Mouse (Mus musculus): ENCODE measurements around the gene Samm50. TPM values are rescaled to one million over a fixed set of nuclear protein-coding genes. Genes with fewer than 3 reads are reported as not detected.

The Samm50 gene
- polyA plus RNA-seq (2012; rRNA removed): 28.4 and 31.5 TPM in 2 replicates

DNA sequence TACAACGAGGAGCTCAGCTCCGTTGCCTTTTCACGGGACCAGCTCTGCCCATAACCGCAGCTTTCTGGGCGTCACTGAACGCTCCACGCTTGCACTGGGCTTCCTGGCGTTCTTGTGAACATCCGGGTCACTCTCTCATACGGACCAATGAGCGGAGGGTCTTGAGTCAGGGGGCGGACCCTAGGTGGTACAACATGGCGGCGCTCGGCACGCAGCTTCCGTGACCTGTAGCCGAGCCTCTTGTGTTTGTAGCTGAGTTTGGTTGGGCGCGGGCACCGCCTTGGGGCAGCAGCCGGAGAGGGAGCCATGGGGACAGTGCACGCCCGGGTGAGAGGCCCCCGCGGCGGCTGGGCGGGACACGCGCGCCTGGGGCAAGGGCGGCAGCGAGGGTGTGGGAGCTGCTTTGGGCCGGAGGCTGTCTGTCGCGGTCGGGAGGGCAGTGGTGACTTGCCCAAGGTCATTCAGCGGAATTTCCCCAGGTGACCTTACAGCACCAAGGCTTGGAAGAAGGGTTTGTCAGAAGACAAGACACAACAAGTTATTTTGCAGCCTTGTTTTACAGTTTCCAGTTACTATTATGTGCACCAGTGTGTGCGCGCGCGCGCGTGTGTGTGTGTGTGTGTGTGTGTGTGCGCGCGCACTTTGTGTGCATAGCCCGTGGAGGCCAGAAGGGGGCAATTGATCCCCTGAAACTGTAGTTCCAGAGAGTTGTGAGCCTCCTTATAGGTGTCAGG is at the start of gene Samm50:
Samm50 (plus strand) TSS at position 184 of the 734 bp plus-strand sequence.

DNA sequence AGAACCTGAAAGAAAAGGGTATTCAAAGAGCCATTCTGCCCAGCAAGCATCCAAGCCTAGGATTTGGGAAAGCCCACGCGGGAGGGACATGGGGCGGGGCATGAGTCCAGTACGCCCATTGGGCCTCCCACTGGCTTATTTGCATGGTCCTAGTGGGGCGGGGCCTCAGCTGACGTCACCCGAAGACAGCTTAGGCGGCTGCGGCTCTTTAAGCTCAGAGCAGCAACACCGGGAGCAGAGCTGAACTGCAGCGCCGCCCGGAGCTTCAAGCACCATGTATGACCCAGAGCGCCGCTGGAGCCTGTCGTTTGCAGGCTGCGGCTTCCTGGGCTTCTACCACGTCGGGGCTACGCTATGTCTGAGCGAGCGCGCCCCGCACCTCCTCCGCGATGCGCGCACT is 24.4 kb upstream of the Samm50 start, which contains the start of gene Pnpla3:
Pnpla3 (plus strand) TSS at position 238 of the 400 bp plus-strand sequence.

GRCm38 (mm10) chr15:84231721-84232561 is 39.9 kb downstream of the Samm50 start, which contains the start of gene Parvb:
Parvb (plus strand) TSS chr15:84232043.

Other genes with a start within 250 kb of the Samm50 start
- gene Efcab6, start 126.9 kb upstream of the Samm50 start, polyA plus RNA-seq (2012; rRNA removed): 5.7 and 6.0 TPM in 2 replicates
- 143 and 145 TPM in 2 replicates for gene Sult4a1, start 86.5 kb upstream of the Samm50 start, polyA plus RNA-seq (2012; rRNA removed)
- not detected in 2 replicates for gene Pnpla5, start 69.1 kb upstream of the Samm50 start, polyA plus RNA-seq (2012; rRNA removed)
- 14.8 and 15.5 TPM in 2 replicates for gene Pnpla3, start 24.4 kb upstream of the Samm50 start, polyA plus RNA-seq (2012; rRNA removed)
- 13.9 and 15.2 TPM in 2 replicates for gene Parvb, start 39.8 kb downstream of the Samm50 start, polyA plus RNA-seq (2012; rRNA removed)
- gene Parvg, start 131.8 kb downstream of the Samm50 start, polyA plus RNA-seq (2012; rRNA removed): 1.3 TPM in 2 replicates